Mouse (Mus musculus) liver, embryonic 14.5 days (tissue): ENCODE measurements around the gene Rasgef1b.

Source experiments
- CTCF ChIP-seq: IDR thresholded peaks from 2 replicates; pipeline ENCODE4 v1.5.1; 2016; ENCODE audit warnings: antibody characterized with exemption, low read depth, control low read depth
- EP300 ChIP-seq: IDR thresholded peaks from 2 replicates; pipeline ENCODE4 v1.6.1; 2016; ENCODE audit warnings: antibody characterized with exemption, low read depth

DNA sequence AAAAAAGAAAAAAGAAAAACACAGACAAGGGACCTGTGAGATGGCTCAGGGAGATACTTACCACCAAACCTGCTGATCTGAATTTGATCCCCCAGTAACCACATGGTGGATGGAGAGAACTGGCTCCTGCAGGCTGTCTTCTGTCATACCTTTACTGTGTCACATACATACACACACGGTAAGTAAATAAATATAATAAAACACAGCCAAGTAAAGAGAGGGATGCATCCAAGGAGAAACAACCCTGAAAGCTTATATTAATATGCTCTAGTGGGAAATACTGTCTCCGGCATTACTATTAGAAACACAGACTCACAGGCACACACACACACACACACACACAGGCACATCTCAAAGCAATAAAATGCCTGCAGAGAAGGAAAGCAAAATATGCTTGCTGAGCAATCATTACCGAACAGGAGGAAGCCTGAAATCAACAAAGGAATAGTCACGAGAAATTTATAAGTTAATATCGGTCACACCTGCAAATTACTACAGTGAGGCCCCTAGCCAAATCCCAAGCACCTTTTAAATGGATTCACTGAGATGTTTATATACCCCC is 23.9 kb upstream of the Rasgef1b start:
- no peak for TF ChIP-seq CTCF
- TF ChIP-seq EP300 = no peak
